Mouse (Mus musculus) adipocyte (in vitro differentiated cells): Measurements from ENCODE around the gene Olfr1438-ps1.
"Not testable (repeated sequence)": the region's sequence is repeated elsewhere in the genome, so short reads cannot be mapped to it uniquely, and the experiment has no call there.

Source experiments
- DNase-seq: peaks from one replicate; pipeline ENCODE4 v3.0.0-alpha.2; 2016; ENCODE audit warnings: low spot score

The Olfr1438-ps1 gene

GRCm38 (mm10) chr19:12335810-12336209 is at the start of gene Olfr1438-ps1:
Gene Olfr1438-ps1, minus strand, starts transcription at chr19:12335910.
- DNase-seq = no peak

- no peak for DNase-seq
Observed at GRCm38 (mm10) chr19:12374465-12375025, 38.8 kb upstream of the Olfr1438-ps1 start.

- DNase-seq = no peak
Observed at GRCm38 (mm10) chr19:12373004-12373403, 37.3 kb upstream of the Olfr1438-ps1 start.

GRCm38 (mm10) chr19:12325001-12325400 is 10.7 kb downstream of the Olfr1438-ps1 start, which contains the start of gene Olfr1437:
Gene Olfr1437, minus strand, starts transcription at chr19:12325101.
- DNase-seq = no peak

- not testable (repeated sequence) for DNase-seq
Observed at GRCm38 (mm10) chr19:12299030-12299429, 36.7 kb downstream of the Olfr1438-ps1 start, which contains the start of gene Olfr1436. Gene Olfr1436, minus strand, starts transcription at chr19:12299130.

- no peak for DNase-seq
Observed at GRCm38 (mm10) chr19:12292979-12293378, 42.7 kb downstream of the Olfr1438-ps1 start.

- DNase-seq = no peak
Observed at GRCm38 (mm10) chr19:12279554-12279953, 56.2 kb downstream of the Olfr1438-ps1 start, which contains the start of gene Olfr1434. Gene Olfr1434, plus strand, starts transcription at chr19:12279854.
